Mouse (Mus musculus) cerebellum, adult 18-20 months (tissue): ENCODE data around the gene Plac9a.
"Not testable (repeated sequence)": the region's sequence is repeated elsewhere in the genome, so short reads cannot be mapped to it uniquely, and the experiment has no call there.

ENCODE experiments used
- DNase-seq, 2 experiments: peaks; one replicate each; pipeline ENCODE4 v3.0.0; 2021

The Plac9a gene

GRCm38 (mm10) chr14:25903000-25903399 is at the start of gene Plac9a:
Gene Plac9a, minus strand, starts transcription at chr14:25903100.
- DNase-seq: not testable (repeated sequence)

- not testable (repeated sequence) for DNase-seq
Measured at GRCm38 (mm10) chr14:25938004-25938403, 35.1 kb upstream of the Plac9a start, which contains the start of gene Cphx1. Gene Cphx1, plus strand, starts transcription at chr14:25938304.

- not testable (repeated sequence) for DNase-seq
Measured at GRCm38 (mm10) chr14:25936867-25937630, 34.1 kb upstream of the Plac9a start.

- DNase-seq: not testable (repeated sequence)
Measured at GRCm38 (mm10) chr14:25927562-25927881, 24.6 kb upstream of the Plac9a start, which contains the start of gene Tmem254a. Gene Tmem254a, minus strand, starts transcription at chr14:25927672.

- not testable (repeated sequence) for DNase-seq
Measured at GRCm38 (mm10) chr14:25926814-25927561, 24.1 kb upstream of the Plac9a start.

- not testable (repeated sequence) for DNase-seq
Measured at GRCm38 (mm10) chr14:25918427-25919170, 15.7 kb upstream of the Plac9a start.

GRCm38 (mm10) chr14:25908976-25909375 is 6.1 kb upstream of the Plac9a start:
- not testable (repeated sequence) for DNase-seq

- DNase-seq: not testable (repeated sequence)
Measured at GRCm38 (mm10) chr14:25907272-25907671, 4.4 kb upstream of the Plac9a start.

- not testable (repeated sequence) for DNase-seq
Measured at GRCm38 (mm10) chr14:25905243-25905642, 2.3 kb upstream of the Plac9a start.

- DNase-seq: not testable (repeated sequence)
Measured at GRCm38 (mm10) chr14:25895686-25896085, 7.2 kb downstream of the Plac9a start.

GRCm38 (mm10) chr14:25894566-25894965 is 8.3 kb downstream of the Plac9a start:
- not testable (repeated sequence) for DNase-seq

- not testable (repeated sequence) for DNase-seq
Measured at GRCm38 (mm10) chr14:25885886-25886285, 17.0 kb downstream of the Plac9a start.

- DNase-seq: not testable (repeated sequence)
Measured at GRCm38 (mm10) chr14:25881769-25882168, 21.1 kb downstream of the Plac9a start.

- not testable (repeated sequence) for DNase-seq
Measured at GRCm38 (mm10) chr14:25876640-25877039, 26.3 kb downstream of the Plac9a start.

GRCm38 (mm10) chr14:25872461-25873415 is 30.2 kb downstream of the Plac9a start:
- peak; percentile 62 to 63 for DNase-seq

GRCm38 (mm10) chr14:25869135-25869878 is 33.6 kb downstream of the Plac9a start:
- no peak for DNase-seq

GRCm38 (mm10) chr14:25868706-25869105 is 34.2 kb downstream of the Plac9a start:
- no peak for DNase-seq

GRCm38 (mm10) chr14:25867834-25868233 is 35.1 kb downstream of the Plac9a start:
- DNase-seq: no peak

- DNase-seq: no peak
Measured at GRCm38 (mm10) chr14:25866832-25867231, 36.1 kb downstream of the Plac9a start.

- no peak for DNase-seq
Measured at GRCm38 (mm10) chr14:25866384-25866783, 36.5 kb downstream of the Plac9a start.

- DNase-seq: no peak
Measured at GRCm38 (mm10) chr14:25865251-25865650, 37.6 kb downstream of the Plac9a start.
